Mouse (Mus musculus): ENCODE data around the gene Patl1. TPM values are rescaled to one million over a fixed set of nuclear protein-coding genes. Genes with fewer than 3 reads are reported as not detected.
"Not testable (repeated sequence)": the region's sequence is repeated elsewhere in the genome, so short reads cannot be mapped to it uniquely, and the experiment has no call there.

Gene Patl1
- polyA plus RNA-seq, 1 experiment from 2014 or later: 18.8 TPM

- Histone ChIP-seq H3K9me3 (ENCODE audit: control insufficient read depth, low read length) (no peaks in the 10 kb centered on the region), H3K4me3 (ENCODE audit: low read length) (no peak overlapping the region), H3K9ac (ENCODE audit: low read depth, low read length) (no peak overlapping the region), H3K36me3 (ENCODE audit: control insufficient read depth, insufficient read depth, low read length) (peaks cover 30% of the 10 kb centered on the region), H3K27ac (ENCODE audit: low read length) (no peak overlapping the region), H3K4me2 (ENCODE audit: low read depth, low read length) (no peak overlapping the region), H3K27me3 (replicated peaks; ENCODE audit: control insufficient read depth, insufficient read depth, low read length) (no peaks in the 10 kb centered on the region), H3K4me1 (ENCODE audit: control insufficient read depth, insufficient read depth, low read length) (no peaks in the 10 kb centered on the region)
- WGBS: 88% methylated on average over 1 of the region's 1 CpGs
- ATAC-seq: no peak
Observed at GRCm38 (mm10) chr19:11922068-11922467, 9.9 kb downstream of the Patl1 start.

- not testable (repeated sequence) for H3K27me3 ChIP-seq (replicated peaks; ENCODE audit: control insufficient read depth, insufficient read depth, low read length); H3K4me2 ChIP-seq (ENCODE audit: low read depth, low read length); H3K27ac ChIP-seq (ENCODE audit: low read length); H3K9me3 ChIP-seq (ENCODE audit: control insufficient read depth, low read length); H3K4me3 ChIP-seq (ENCODE audit: low read length); ATAC-seq; H3K9ac ChIP-seq (ENCODE audit: low read depth, low read length); H3K4me1 ChIP-seq (ENCODE audit: control insufficient read depth, insufficient read depth, low read length)
- 96% methylated on average over 2 of the region's 2 CpGs for WGBS
- peaks cover 28% of the 10 kb centered on the region for H3K36me3 ChIP-seq (ENCODE audit: control insufficient read depth, insufficient read depth, low read length)
Observed at GRCm38 (mm10) chr19:11922515-11922914, 10.3 kb downstream of the Patl1 start.

- no peaks in the 10 kb centered on the region for H3K9me3 ChIP-seq (ENCODE audit: control insufficient read depth, low read length)
- H3K4me1 ChIP-seq (ENCODE audit: control insufficient read depth, insufficient read depth, low read length): no peaks in the 10 kb centered on the region
- H3K27ac ChIP-seq (ENCODE audit: low read length): no peak overlapping the region
- no peaks in the 10 kb centered on the region for H3K27me3 ChIP-seq (replicated peaks; ENCODE audit: control insufficient read depth, insufficient read depth, low read length)
- H3K4me2 ChIP-seq (ENCODE audit: low read depth, low read length): no peak overlapping the region
- no peak overlapping the region for H3K4me3 ChIP-seq (ENCODE audit: low read length)
- WGBS: 93% methylated on average over 2 of the region's 2 CpGs
- no peak for ATAC-seq
- peaks cover 23% of the 10 kb centered on the region for H3K36me3 ChIP-seq (ENCODE audit: control insufficient read depth, insufficient read depth, low read length)
- H3K9ac ChIP-seq (ENCODE audit: low read depth, low read length): no peak overlapping the region
Observed at GRCm38 (mm10) chr19:11926380-11926779, 14.2 kb downstream of the Patl1 start.

- no peaks in the 10 kb centered on the region for H3K4me1 ChIP-seq (ENCODE audit: control insufficient read depth, insufficient read depth, low read length)
- H3K4me3 ChIP-seq (ENCODE audit: low read length): no peak overlapping the region
- H3K36me3 ChIP-seq (ENCODE audit: control insufficient read depth, insufficient read depth, low read length): peaks cover 24% of the 10 kb centered on the region; the same call in 1 of the 2 replicates
- H3K27me3 ChIP-seq (replicated peaks; ENCODE audit: control insufficient read depth, insufficient read depth, low read length): no peaks in the 10 kb centered on the region
- no peak overlapping the region for H3K4me2 ChIP-seq (ENCODE audit: low read depth, low read length)
- H3K27ac ChIP-seq (ENCODE audit: low read length): no peak overlapping the region
- ATAC-seq: peak; percentile 46; the same call in 1 of the 2 replicates
- H3K9ac ChIP-seq (ENCODE audit: low read depth, low read length): no peak overlapping the region
- 93% methylated on average over 4 of the region's 4 CpGs for WGBS
- no peaks in the 10 kb centered on the region for H3K9me3 ChIP-seq (ENCODE audit: control insufficient read depth, low read length)
Observed at GRCm38 (mm10) chr19:11928025-11928748, 16.0 kb downstream of the Patl1 start.

GRCm38 (mm10) chr19:11946460-11946859 is 34.3 kb downstream of the Patl1 start:
- not testable (repeated sequence) for H3K9me3 ChIP-seq (ENCODE audit: control insufficient read depth, low read length); H3K4me3 ChIP-seq (ENCODE audit: low read length); H3K9ac ChIP-seq (ENCODE audit: low read depth, low read length); H3K4me1 ChIP-seq (ENCODE audit: control insufficient read depth, insufficient read depth, low read length); ATAC-seq; H3K4me2 ChIP-seq (ENCODE audit: low read depth, low read length); H3K27me3 ChIP-seq (replicated peaks; ENCODE audit: control insufficient read depth, insufficient read depth, low read length); H3K27ac ChIP-seq (ENCODE audit: low read length)
- peaks cover 11% of the 10 kb centered on the region; the same call in 1 of the 2 replicates for H3K36me3 ChIP-seq (ENCODE audit: control insufficient read depth, insufficient read depth, low read length)
- WGBS: 93% methylated on average over 9 of the region's 9 CpGs

- Histone ChIP-seq H3K9ac (ENCODE audit: low read depth, low read length) (no peak overlapping the region), H3K4me3 (ENCODE audit: low read length) (no peak overlapping the region), H3K4me1 (ENCODE audit: control insufficient read depth, insufficient read depth, low read length) (no peaks in the 10 kb centered on the region), H3K36me3 (ENCODE audit: control insufficient read depth, insufficient read depth, low read length) (0 out of 2 replicates have a peak, but pooled peaks cover 7% of the 10 kb centered on the region), H3K27me3 (replicated peaks; ENCODE audit: control insufficient read depth, insufficient read depth, low read length) (no peaks in the 10 kb centered on the region), H3K27ac (ENCODE audit: low read length) (no peak overlapping the region), H3K4me2 (ENCODE audit: low read depth, low read length) (no peak overlapping the region), H3K9me3 (ENCODE audit: control insufficient read depth, low read length) (no peaks in the 10 kb centered on the region)
- WGBS: 51% methylated on average over 1 of the region's 1 CpGs
- no peak for ATAC-seq
Observed at GRCm38 (mm10) chr19:11949878-11950277, 37.7 kb downstream of the Patl1 start.

- Histone ChIP-seq H3K4me1 (ENCODE audit: control insufficient read depth, insufficient read depth, low read length) (no peaks in the 10 kb centered on the region), H3K36me3 (ENCODE audit: control insufficient read depth, insufficient read depth, low read length) (0 out of 2 replicates have a peak, but pooled peaks cover 1% of the 10 kb centered on the region), H3K4me3 (ENCODE audit: low read length) (no peak overlapping the region), H3K27me3 (replicated peaks; ENCODE audit: control insufficient read depth, insufficient read depth, low read length) (no peaks in the 10 kb centered on the region), H3K9ac (ENCODE audit: low read depth, low read length) (no peak overlapping the region), H3K27ac (ENCODE audit: low read length) (no peak overlapping the region), H3K4me2 (ENCODE audit: low read depth, low read length) (no peak overlapping the region), H3K9me3 (ENCODE audit: control insufficient read depth, low read length) (no peaks in the 10 kb centered on the region)
- 71% methylated on average over 7 of the region's 7 CpGs for WGBS
- peak; percentile 71; the same call in 1 of the 2 replicates for ATAC-seq
Observed at GRCm38 (mm10) chr19:11950747-11951146, 38.5 kb downstream of the Patl1 start.

GRCm38 (mm10) chr19:11954206-11954605 is 42.0 kb downstream of the Patl1 start:
- H3K27ac ChIP-seq (ENCODE audit: low read length): no peak overlapping the region
- no peaks in the 10 kb centered on the region for H3K4me1 ChIP-seq (ENCODE audit: control insufficient read depth, insufficient read depth, low read length)
- no peaks in the 10 kb centered on the region for H3K36me3 ChIP-seq (ENCODE audit: control insufficient read depth, insufficient read depth, low read length)
- WGBS: 55% methylated on average over 6 of the region's 6 CpGs
- H3K4me3 ChIP-seq (ENCODE audit: low read length): no peak overlapping the region
- no peaks in the 10 kb centered on the region for H3K9me3 ChIP-seq (ENCODE audit: control insufficient read depth, low read length)
- no peak for ATAC-seq
- no peak overlapping the region for H3K9ac ChIP-seq (ENCODE audit: low read depth, low read length)
- H3K4me2 ChIP-seq (ENCODE audit: low read depth, low read length): no peak overlapping the region
- H3K27me3 ChIP-seq (replicated peaks; ENCODE audit: control insufficient read depth, insufficient read depth, low read length): no peaks in the 10 kb centered on the region

- H3K4me2 ChIP-seq (ENCODE audit: low read depth, low read length): no peak overlapping the region
- H3K27ac ChIP-seq (ENCODE audit: low read length): no peak overlapping the region
- H3K27me3 ChIP-seq (replicated peaks; ENCODE audit: control insufficient read depth, insufficient read depth, low read length): no peaks in the 10 kb centered on the region
- H3K9ac ChIP-seq (ENCODE audit: low read depth, low read length): no peak overlapping the region
- WGBS: 75% methylated on average over 5 of the region's 5 CpGs
- no peaks in the 10 kb centered on the region for H3K4me1 ChIP-seq (ENCODE audit: control insufficient read depth, insufficient read depth, low read length)
- peak; percentile 44; the same call in 1 of the 2 replicates for ATAC-seq
- H3K36me3 ChIP-seq (ENCODE audit: control insufficient read depth, insufficient read depth, low read length): no peaks in the 10 kb centered on the region
- no peak overlapping the region for H3K4me3 ChIP-seq (ENCODE audit: low read length)
- no peaks in the 10 kb centered on the region for H3K9me3 ChIP-seq (ENCODE audit: control insufficient read depth, low read length)
Observed at GRCm38 (mm10) chr19:11956636-11957035, 44.4 kb downstream of the Patl1 start.

- Histone ChIP-seq H3K27me3 (replicated peaks; ENCODE audit: control insufficient read depth, insufficient read depth, low read length) (no peaks in the 10 kb centered on the region), H3K36me3 (ENCODE audit: control insufficient read depth, insufficient read depth, low read length) (no peaks in the 10 kb centered on the region), H3K9ac (ENCODE audit: low read depth, low read length) (no peak overlapping the region), H3K9me3 (ENCODE audit: control insufficient read depth, low read length) (no peaks in the 10 kb centered on the region), H3K4me2 (ENCODE audit: low read depth, low read length) (no peak overlapping the region), H3K4me1 (ENCODE audit: control insufficient read depth, insufficient read depth, low read length) (no peaks in the 10 kb centered on the region), H3K27ac (ENCODE audit: low read length) (no peak overlapping the region), H3K4me3 (ENCODE audit: low read length) (no peak overlapping the region)
- 88% methylated on average over 5 of the region's 5 CpGs for WGBS
- ATAC-seq: no peak
Observed at GRCm38 (mm10) chr19:11957396-11957795, 45.2 kb downstream of the Patl1 start.
